Mouse (Mus musculus) G1E (cell line): ENCODE measurements around the gene Spag9. TPM values are rescaled to one million over a fixed set of nuclear protein-coding genes. Genes with fewer than 3 reads are reported as not detected.
"Not testable (repeated sequence)": the region's sequence is repeated elsewhere in the genome, so short reads cannot be mapped to it uniquely, and the experiment has no call there.

Experiments used
- ATAC-seq: 2 replicates; pipeline ENCODE4 v1.8.0; 2016; ENCODE audit warnings: mild to moderate bottlenecking; ENCODE audit not compliant: insufficient number of reproducible peaks, poor library complexity, low FRiP score, severe bottlenecking; ENCODE audit errors: extremely low read depth
- DNase-seq: peaks from one replicate; pipeline ENCODE4 v3.0.0; 2012; ENCODE audit warnings: low spot score
- H3K27me3 ChIP-seq: 2 replicates; pipeline ENCODE4 v1.6.1; 2012; ENCODE audit warnings: mild to moderate bottlenecking, low read length, inconsistent platforms; ENCODE audit not compliant: insufficient read depth
- H3K36me3 ChIP-seq: replicated peaks from 2 replicates; pipeline ENCODE3; 2012; ENCODE audit warnings: mild to moderate bottlenecking, inconsistent platforms
- H3K4me1 ChIP-seq: 2 replicates; pipeline ENCODE4 v1.6.1; 2012; ENCODE audit warnings: low read depth, low read length, inconsistent platforms, mixed read lengths; ENCODE audit not compliant: insufficient read depth
- H3K4me3 ChIP-seq: 2 replicates; pipeline ENCODE4 v1.5.1; 2012; ENCODE audit warnings: low read depth, mild to moderate bottlenecking, inconsistent platforms, low read length, moderate library complexity, mixed read lengths
- H3K9me3 ChIP-seq: replicated peaks from 2 replicates; pipeline ENCODE4 v1.6.1; 2012; ENCODE audit warnings: inconsistent platforms
- CTCF ChIP-seq: IDR thresholded peaks from 2 replicates; pipeline ENCODE4 v1.5.1; 2012; ENCODE audit warnings: low read depth, low read length, inconsistent platforms, mixed read lengths
- GATA1 ChIP-seq: IDR thresholded peaks from 2 replicates; pipeline ENCODE4 v1.6.1; 2012; ENCODE audit warnings: borderline replicate concordance, low read length, inconsistent platforms, mixed read lengths
- GATA2 ChIP-seq: IDR thresholded peaks from 2 replicates; pipeline ENCODE4 v1.6.1; 2012; ENCODE audit warnings: low read depth, low read length, inconsistent platforms, borderline replicate concordance
- POLR2AphosphoS5 ChIP-seq: IDR thresholded peaks from 2 replicates; pipeline ENCODE4 v1.6.1; 2012; ENCODE audit warnings: low read depth, low read length, inconsistent platforms; ENCODE audit not compliant: insufficient replicate concordance
- TAL1 ChIP-seq: conservative IDR thresholded peaks from 2 replicates; pipeline ENCODE4 v1.6.1; 2012; ENCODE audit warnings: low read depth, low read length, inconsistent platforms, mixed read lengths
- polyA plus RNA-seq: library from polyadenylated mRNA; stranded (reverse); fragments of >175 nt; gene quantifications from 2 replicates; pipeline ENCODE4 v1.2.3, GENCODE M21; 2012
- total RNA-seq, 2 experiments: library from RNA; stranded (forward) in 1 of 2; stranded (reverse) in 1 of 2; fragments of 200-1000 nt in 1 of 2; fragments of >200 nt in 1 of 2; fragmentation: Nextera tagmentation in 1 of 2; gene quantifications; 2 replicates each; pipeline ENCODE4 v1.2.3; 2014 to 2017

Gene Spag9
- total and polyA plus RNA-seq, 3 experiments, result 10.5 to 65.0 (median 53.3) TPM

DNA sequence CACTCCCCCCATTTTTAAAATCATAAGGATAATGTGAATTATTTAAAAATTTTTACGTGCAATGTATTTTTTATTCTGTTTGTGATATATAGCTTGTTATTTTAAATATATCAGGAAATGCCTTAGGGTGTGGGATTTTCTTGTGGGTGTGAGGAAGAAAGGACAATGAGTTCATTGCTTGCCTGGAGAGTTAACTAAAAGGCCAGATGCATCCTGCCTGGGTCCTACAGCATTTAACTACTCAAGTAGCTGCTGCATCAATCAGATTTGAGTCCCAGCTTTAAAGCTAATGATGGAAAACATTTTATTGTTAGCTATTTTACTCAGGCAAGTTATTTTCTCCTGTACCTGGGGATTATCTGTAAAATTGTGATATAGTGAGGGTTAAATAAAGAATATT is 45.6 kb downstream of the Spag9 start:
- H3K36me3 ChIP-seq, result peaks cover 27% of the 10 kb centered on the region
- DNase-seq, result no peak
- H3K9me3 ChIP-seq, result no peaks in the 10 kb centered on the region
- H3K4me1 ChIP-seq, result 0 out of 2 replicates have a peak, but pooled peaks cover 4% of the 10 kb centered on the region
- no peak for TF ChIP-seq POLR2AphosphoS5
- TF ChIP-seq GATA1, result no peak
- TF ChIP-seq CTCF, result no peak
- TF ChIP-seq TAL1, result no peak
- no peak for TF ChIP-seq GATA2
- ATAC-seq, result no peak
- H3K4me3 ChIP-seq, result no peak overlapping the region
- no peaks in the 10 kb centered on the region for H3K27me3 ChIP-seq

DNA sequence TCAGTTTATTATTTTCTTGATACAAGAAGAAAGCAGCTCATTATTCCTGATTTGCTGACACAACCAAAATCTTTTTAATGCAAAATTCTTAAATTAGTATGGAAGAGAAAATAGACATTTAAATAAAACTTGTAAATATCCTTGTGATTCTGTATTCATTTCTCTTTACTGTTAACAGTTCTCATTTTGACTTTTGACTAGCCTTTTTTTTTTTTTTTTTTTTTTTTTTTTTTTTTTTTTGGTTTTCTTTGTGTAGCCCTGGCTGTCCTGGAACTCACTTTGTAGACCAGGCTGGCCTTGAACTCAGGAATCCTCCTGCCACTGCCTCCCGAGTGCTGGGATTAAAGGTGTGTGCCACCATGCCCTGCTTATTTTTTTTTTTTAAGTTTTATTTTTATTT is 46.4 kb downstream of the Spag9 start:
- H3K9me3 ChIP-seq, H3K27me3 ChIP-seq, DNase-seq, ATAC-seq, H3K4me1 ChIP-seq, H3K4me3 ChIP-seq: not testable (repeated sequence)
- peaks cover 28% of the 10 kb centered on the region for H3K36me3 ChIP-seq

DNA sequence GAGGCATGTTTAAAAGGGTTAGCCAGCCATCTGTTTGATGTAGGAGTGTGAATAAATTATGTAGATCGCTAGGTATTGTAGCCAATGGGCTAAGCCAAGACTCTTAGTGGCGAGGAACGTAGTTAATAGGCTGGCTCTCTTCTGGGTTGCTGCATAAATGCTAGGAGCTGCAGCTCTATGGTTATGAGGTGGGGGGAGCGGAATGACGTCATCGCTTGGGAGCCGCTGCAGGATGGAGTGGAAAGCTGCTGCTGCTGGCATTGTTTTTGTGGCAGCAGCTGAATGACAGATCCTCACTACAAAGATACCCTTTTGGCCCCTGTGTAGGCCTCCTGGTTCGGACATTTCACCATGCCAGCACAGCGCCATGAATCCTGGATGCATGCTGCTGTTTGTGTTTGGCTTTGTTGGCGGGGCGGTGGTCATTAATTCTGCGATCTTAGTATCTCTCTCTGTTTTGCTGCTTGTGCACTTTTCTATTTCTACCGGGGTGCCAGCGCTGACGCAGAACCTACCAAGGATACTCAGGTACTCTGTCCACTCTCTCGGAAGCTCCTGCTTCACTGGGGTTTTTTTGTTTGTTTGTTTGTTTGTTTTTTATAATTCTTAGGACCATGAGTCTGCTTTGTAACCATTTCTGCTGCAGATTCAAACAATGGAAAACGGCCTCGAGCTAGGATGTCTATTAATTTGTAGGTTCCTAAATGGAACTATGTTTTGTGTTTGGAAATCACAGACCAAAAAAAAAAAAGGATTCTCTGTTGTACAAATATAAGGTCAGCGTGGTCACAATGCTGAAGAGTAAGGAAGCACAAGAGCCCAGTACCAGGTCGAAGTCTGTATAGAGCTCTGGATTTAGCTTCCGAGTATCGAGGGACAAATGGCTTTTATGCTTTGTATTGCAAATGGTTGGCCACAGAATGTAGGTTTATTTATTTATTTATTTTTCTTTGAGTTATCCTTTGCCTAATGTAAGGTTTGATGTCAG is 48.4 kb downstream of the Spag9 start:
- Histone ChIP-seq H3K9me3 (no peaks in the 10 kb centered on the region), H3K4me3 (no peak overlapping the region), H3K27me3 (no peaks in the 10 kb centered on the region), H3K36me3 (peaks cover 35% of the 10 kb centered on the region), H3K4me1 (0 out of 2 replicates have a peak, but pooled peaks cover 4% of the 10 kb centered on the region)
- ATAC-seq, result 0 out of 2 replicates have a peak, but pooled peaks have one; percentile 34
- no peak for TF ChIP-seq POLR2AphosphoS5
- no peak for TF ChIP-seq CTCF
- TF ChIP-seq GATA2, result no peak
- DNase-seq, result no peak

DNA sequence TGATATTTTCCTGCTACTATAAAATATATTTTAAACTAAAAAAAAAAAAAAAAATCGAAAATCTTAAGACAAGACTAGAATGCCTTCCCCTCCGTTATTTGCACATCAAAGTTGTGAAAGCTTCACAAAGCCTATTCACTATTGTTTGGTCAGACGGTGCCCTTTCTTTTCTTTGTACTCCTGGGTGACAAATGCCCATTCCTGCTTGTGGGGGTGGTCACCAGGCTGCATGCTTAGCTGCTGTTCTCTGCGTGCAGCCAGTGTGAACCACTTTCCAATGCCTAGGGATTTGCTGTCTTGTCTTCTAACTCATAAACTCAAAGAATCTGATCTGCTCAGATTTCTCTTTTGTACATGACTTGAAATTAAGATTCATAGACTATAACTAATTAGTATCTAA is 49.1 kb downstream of the Spag9 start:
- TF ChIP-seq TAL1, result no peak
- no peak for TF ChIP-seq CTCF
- TF ChIP-seq GATA2, result no peak
- TF ChIP-seq GATA1, result no peak
- no peak for TF ChIP-seq POLR2AphosphoS5
- H3K27me3 ChIP-seq, result no peaks in the 10 kb centered on the region
- 0 out of 2 replicates have a peak, but pooled peaks cover 4% of the 10 kb centered on the region for H3K4me1 ChIP-seq
- no peak for ATAC-seq
- peaks cover 38% of the 10 kb centered on the region for H3K36me3 ChIP-seq
- H3K9me3 ChIP-seq, result no peaks in the 10 kb centered on the region
- no peak for DNase-seq
- no peak overlapping the region for H3K4me3 ChIP-seq

DNA sequence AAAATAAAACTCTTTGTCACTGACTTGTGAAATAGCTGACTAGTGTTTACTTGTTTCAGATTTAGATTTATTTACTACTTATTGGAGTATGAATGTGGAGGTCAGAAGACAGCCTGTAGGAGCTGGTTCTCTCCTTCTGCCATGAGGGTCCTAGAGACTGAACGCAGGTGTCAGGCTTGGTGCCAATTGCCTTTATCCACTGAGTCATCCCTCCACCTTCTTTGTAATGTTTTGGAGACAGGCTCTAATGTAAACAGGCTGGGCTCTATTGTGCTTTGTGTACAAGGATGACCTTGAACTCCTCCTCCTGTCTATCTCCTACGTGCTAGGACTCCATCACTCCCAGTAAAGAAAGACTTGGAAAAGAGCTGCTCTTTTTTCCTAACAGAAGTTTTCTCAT is 51.4 kb downstream of the Spag9 start:
- TF ChIP-seq TAL1, result no peak
- no peak for TF ChIP-seq CTCF
- TF ChIP-seq GATA1, result no peak
- TF ChIP-seq GATA2, result no peak
- TF ChIP-seq POLR2AphosphoS5, result no peak
- Histone ChIP-seq H3K4me3 (no peak overlapping the region), H3K27me3 (no peaks in the 10 kb centered on the region), H3K36me3 (peaks cover 46% of the 10 kb centered on the region), H3K9me3 (no peaks in the 10 kb centered on the region), H3K4me1 (peaks cover 4% of the 10 kb centered on the region; the same call in 1 of the 2 replicates)
- ATAC-seq (no peak), DNase-seq (no peak)

DNA sequence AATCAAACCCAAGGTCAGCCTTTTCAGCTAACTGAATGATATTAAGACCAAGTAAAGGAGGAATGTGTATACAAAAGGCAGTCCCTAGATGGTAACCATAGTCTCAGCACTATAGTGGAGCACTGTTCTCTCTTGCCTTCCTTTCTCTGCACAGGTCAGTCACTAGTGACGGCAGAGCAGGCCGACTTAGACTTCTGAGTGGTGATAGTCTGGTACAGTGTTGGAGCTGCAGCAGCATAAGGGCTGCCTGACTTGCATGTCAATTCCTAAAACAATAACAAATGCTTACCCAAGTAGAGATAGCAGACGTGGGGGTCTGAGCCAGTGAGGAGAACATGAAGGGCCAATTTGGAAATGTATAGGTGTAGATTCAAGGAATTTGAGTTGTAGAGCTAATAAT is 58.3 kb downstream of the Spag9 start:
- Histone ChIP-seq H3K36me3 (peaks cover 62% of the 10 kb centered on the region), H3K4me1 (peaks cover 9% of the 10 kb centered on the region; the same call in 1 of the 2 replicates), H3K27me3 (no peaks in the 10 kb centered on the region), H3K9me3 (no peaks in the 10 kb centered on the region), H3K4me3 (no peak overlapping the region)
- DNase-seq (no peak), ATAC-seq (no peak)
- TF ChIP-seq TAL1 (no peak), GATA1 (no peak), CTCF (no peak), POLR2AphosphoS5 (no peak), GATA2 (no peak)

DNA sequence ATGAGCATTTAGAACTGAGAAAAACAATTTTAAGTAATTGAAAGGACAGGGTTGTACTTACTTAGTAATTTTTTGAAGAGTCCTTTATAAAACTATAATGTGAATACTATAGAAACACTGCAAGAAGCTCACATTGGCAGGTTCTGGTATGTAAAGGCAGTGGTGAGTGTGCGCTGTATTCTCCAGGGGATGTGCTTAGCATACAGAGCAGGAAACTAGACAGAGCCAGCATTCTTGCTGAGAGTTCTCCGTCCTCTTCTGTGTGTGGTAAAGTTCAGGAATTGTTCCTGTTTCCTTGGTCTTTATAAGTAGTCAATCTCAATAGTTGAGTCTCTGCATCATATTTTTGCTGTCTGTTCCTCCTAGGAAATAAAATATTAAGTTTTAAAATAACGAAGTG is 59.0 kb downstream of the Spag9 start:
- DNase-seq, result no peak
- Histone ChIP-seq H3K36me3 (peaks cover 64% of the 10 kb centered on the region), H3K4me3 (no peak overlapping the region), H3K9me3 (no peaks in the 10 kb centered on the region), H3K27me3 (no peaks in the 10 kb centered on the region), H3K4me1 (peaks cover 11% of the 10 kb centered on the region; the same call in 1 of the 2 replicates)
- ATAC-seq, result no peak
- TF ChIP-seq CTCF (no peak), GATA2 (no peak), POLR2AphosphoS5 (no peak), TAL1 (no peak), GATA1 (no peak)
